Mouse (Mus musculus) kidney, postnatal 0 days (tissue): ENCODE results near the gene Slc2a3. TPM values are rescaled to one million over a fixed set of nuclear protein-coding genes. Genes with fewer than 3 reads are reported as not detected.

Source experiments
- ATAC-seq: fragments of 200-750 bp; cut with Nextera tagmentation; replicated peaks from 2 replicates; pipeline ENCODE4 v1.8.0; 2017; ENCODE audit warnings: low read depth, moderate number of reproducible peaks, moderate TSS enrichment, moderate library complexity; ENCODE audit not compliant: low FRiP score
- DNase-seq: peaks from one replicate; pipeline ENCODE4 v3.0.0-alpha.2; 2016; ENCODE audit warnings: low spot score
- H3K27ac ChIP-seq: fragments of 300-500 bp; sonication (generic); 2 replicates; pipeline ENCODE4 v1.5.1; 2014; ENCODE audit warnings: mild to moderate bottlenecking
- H3K27me3 ChIP-seq: fragments of 300-500 bp; sonication (generic); 2 replicates; pipeline ENCODE4 v1.6.1; 2014; ENCODE audit warnings: low read length, mixed read lengths; ENCODE audit not compliant: insufficient read depth
- H3K36me3 ChIP-seq: fragments of 300-500 bp; sonication (generic); 2 replicates; pipeline ENCODE4 v1.6.1; 2014; ENCODE audit warnings: low read length, mixed read lengths; ENCODE audit not compliant: insufficient read depth
- H3K4me1 ChIP-seq: fragments of 300-500 bp; sonication (generic); replicated peaks from 2 replicates; pipeline ENCODE4 v1.6.1; 2014; ENCODE audit warnings: antibody characterized with exemption, low read length, mixed read lengths; ENCODE audit not compliant: insufficient read depth
- H3K4me2 ChIP-seq: fragments of 300-500 bp; sonication (generic); 2 replicates; pipeline ENCODE4 v1.6.1; 2014; ENCODE audit warnings: mild to moderate bottlenecking, low read length, moderate library complexity, mixed read lengths
- H3K4me3 ChIP-seq: fragments of 300-500 bp; sonication (generic); replicated peaks from 2 replicates; pipeline ENCODE4 v1.5.1; 2014; ENCODE audit warnings: low read depth, low read length
- H3K9ac ChIP-seq: fragments of 300-500 bp; sonication (generic); 2 replicates; pipeline ENCODE4 v1.6.1; 2014; ENCODE audit warnings: low read depth, low read length
- H3K9me3 ChIP-seq: fragments of 300-500 bp; sonication (generic); replicated peaks from 2 replicates; pipeline ENCODE4 v1.6.1; 2016; ENCODE audit warnings: low read length, inconsistent platforms, mixed read lengths
- CTCF ChIP-seq: IDR thresholded peaks from 2 replicates; pipeline ENCODE4 v1.5.1; 2016; ENCODE audit warnings: antibody characterized with exemption, low read depth, mild to moderate bottlenecking, moderate library complexity
- WGBS: fragments of 180-500 bp; shearing (Covaris S2); extraction: QIAGEN DNeasy Blood & Tissue Kit; methylation state at CpG from one replicate; pipeline ENCODE4 v1.1.7; 2014; 5-methylcytosine and 5-hydroxymethylcytosine counted together
- polyA plus RNA-seq: library from polyadenylated mRNA; unstranded; fragments of >200 nt; fragmentation: Nextera tagmentation; extraction: Ambion mirVana; gene quantifications from 2 replicates; pipeline ENCODE4 v1.2.1, GENCODE M21; 2015

The Slc2a3 gene
- polyA plus RNA-seq, 1 experiment from 2014 or later, result 4.1 TPM

DNA sequence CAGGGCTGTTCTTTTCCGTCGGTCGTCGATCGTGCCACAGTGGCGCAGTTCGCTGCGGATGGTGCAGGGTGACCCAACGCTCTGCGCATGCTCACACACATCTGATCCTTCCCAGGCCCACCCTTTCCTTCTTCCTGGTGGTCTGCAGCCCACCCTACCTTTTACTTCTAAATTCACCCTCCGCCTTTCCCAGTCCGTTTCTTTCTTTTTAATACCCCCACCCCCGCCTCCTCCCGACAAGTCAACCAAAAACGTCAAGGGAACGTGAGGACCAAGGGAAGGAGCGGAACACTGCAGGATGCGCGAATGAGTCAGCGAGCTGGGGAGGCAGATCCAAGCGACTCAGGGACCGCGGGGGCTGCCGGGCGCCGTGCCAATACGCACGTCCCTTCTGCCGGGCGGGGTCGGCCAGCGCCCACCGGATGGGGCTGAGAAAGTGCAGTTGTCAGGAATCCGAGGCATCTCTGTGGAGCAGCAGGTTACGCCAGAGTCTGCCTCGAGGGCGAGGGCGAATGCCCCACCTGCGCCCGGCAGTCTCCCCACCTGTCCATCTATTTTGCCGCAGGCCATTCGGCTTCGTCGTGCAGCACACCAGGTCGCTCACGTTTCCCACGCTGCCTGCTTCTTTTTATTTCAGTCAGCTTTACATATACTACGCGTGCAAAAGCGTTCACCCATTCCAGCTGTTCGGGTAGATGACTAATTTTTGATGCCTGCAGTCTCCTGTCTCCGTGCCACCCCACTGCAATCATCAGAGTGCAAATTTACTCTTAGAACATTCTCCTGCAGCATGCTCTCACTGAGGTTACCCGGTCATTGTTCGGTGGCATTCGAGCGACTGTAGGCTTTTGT is 36.8 kb downstream of the Slc2a3 start:
- Histone ChIP-seq H3K27me3 (0 out of 2 replicates have a peak, but pooled peaks cover 6% of the 10 kb centered on the region), H3K36me3 (no peaks in the 10 kb centered on the region), H3K4me2 (peak overlapping the region; percentile 90), H3K9me3 (no peaks in the 10 kb centered on the region), H3K4me3 (peak overlapping the region; percentile 33), H3K4me1 (no peaks in the 10 kb centered on the region), H3K9ac (no peak overlapping the region), H3K27ac (no peak overlapping the region)
- peak; percentile 55; the same call in 1 of the 2 replicates for ATAC-seq
- DNase-seq, result peak; percentile 39
- no peak for TF ChIP-seq CTCF
- under 1% methylated on average over 56 of the region's 56 CpGs for WGBS

DNA sequence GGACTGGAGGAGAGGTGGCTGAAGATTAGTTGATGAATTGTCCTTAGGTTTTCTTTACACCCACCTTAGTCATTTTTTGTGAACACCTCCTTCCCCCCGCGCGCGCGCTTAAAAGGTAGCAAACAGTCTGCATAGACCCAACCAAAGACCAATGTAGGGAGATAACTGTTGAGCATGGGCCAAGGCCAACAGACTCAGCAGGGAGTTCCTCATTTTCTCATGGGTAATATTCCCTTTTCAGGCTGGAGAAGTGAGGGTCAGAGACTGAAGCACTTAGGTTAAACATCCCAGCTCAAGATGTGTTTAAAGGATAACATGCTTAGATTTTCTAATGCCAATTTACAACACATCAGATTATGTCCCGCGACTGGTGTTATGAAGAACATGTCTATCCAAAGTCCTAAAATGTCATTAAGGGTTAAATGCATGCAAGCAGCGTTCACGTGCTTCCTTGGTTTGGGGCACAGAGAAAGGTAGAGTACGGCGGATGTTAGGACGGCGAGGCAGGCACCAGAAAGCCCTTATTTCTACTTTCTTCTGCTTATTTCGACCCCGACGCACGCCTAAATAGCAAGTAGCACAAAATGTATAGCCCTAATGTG is 37.5 kb downstream of the Slc2a3 start:
- H3K9ac ChIP-seq, result no peak overlapping the region
- peak overlapping the region; percentile 90 for H3K4me2 ChIP-seq
- no peak overlapping the region for H3K27ac ChIP-seq
- H3K36me3 ChIP-seq, result no peaks in the 10 kb centered on the region
- no peak for ATAC-seq
- no peak for TF ChIP-seq CTCF
- 0 out of 2 replicates have a peak, but pooled peaks cover 6% of the 10 kb centered on the region for H3K27me3 ChIP-seq
- no peaks in the 10 kb centered on the region for H3K4me1 ChIP-seq
- peak overlapping the region; percentile 33 for H3K4me3 ChIP-seq
- no peak for DNase-seq
- WGBS, result 36% methylated on average over 17 of the region's 17 CpGs
- H3K9me3 ChIP-seq, result no peaks in the 10 kb centered on the region

DNA sequence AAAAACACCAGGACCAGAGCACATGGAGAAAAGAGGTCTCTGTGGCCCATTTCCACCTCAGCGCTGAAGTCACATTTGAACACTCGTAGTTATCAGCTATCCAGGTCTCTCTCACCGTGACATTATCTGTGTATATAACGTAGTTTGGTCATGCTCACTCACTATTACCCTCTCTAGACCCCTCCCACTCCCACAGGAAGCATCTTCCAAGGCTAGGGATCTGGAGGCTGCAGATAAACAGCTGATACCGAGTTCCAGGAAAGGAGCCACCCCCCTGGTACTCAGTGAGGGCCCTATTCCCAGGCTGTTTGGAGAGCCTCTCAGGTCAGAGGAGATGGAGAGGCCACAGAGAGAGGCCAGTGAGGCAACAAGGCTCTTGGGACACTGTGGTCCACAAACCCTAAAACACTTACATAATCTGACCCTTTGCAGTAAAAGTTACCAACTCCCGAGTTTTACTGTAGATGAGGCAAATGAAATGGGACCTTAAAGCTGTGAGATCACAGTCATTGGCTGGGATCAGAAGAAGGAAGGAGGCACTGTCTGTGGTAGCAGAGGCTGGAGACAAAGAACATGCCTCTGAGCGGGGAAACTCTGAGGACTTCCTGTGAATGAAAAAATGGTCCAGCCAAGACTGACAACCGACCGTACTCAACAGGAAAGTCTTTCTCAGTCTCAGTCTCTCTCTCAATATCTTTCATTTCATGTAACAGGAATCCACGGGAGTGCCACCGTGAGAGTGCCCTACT is 38.3 kb downstream of the Slc2a3 start:
- no peak overlapping the region for H3K4me2 ChIP-seq
- H3K9ac ChIP-seq, result no peak overlapping the region
- H3K9me3 ChIP-seq, result no peaks in the 10 kb centered on the region
- no peak overlapping the region for H3K4me3 ChIP-seq
- ATAC-seq (no peak), DNase-seq (no peak)
- H3K36me3 ChIP-seq, result no peaks in the 10 kb centered on the region
- 65% methylated on average over 11 of the region's 11 CpGs for WGBS
- H3K27ac ChIP-seq, result no peak overlapping the region
- H3K27me3 ChIP-seq, result 0 out of 2 replicates have a peak, but pooled peaks cover 6% of the 10 kb centered on the region
- no peak for TF ChIP-seq CTCF
- H3K4me1 ChIP-seq, result no peaks in the 10 kb centered on the region

DNA sequence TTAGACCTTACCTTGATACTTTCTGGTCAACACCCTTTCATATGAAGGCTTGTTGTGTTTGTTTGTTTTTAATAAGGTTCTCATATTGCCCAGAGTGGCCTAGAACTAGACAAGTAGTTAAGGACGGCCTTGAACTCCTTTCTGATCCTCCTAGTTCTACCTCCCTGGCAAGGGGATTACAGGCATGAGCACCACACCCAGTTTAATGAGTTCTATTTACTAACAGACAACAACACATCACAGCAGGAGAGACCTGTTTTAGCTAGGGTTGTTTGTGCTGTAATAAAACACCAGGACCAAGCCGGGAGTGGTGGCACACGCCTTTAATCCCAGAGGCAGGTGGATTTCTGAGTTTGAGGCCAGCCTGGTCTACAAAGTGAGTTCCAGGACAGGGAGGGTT is 39.0 kb downstream of the Slc2a3 start:
- H3K9ac ChIP-seq, result no peak overlapping the region
- no peak for TF ChIP-seq CTCF
- WGBS, result 79% methylated on average over 3 of the region's 3 CpGs
- H3K36me3 ChIP-seq, result no peaks in the 10 kb centered on the region
- H3K9me3 ChIP-seq, result no peaks in the 10 kb centered on the region
- no peak overlapping the region for H3K27ac ChIP-seq
- DNase-seq (no peak), ATAC-seq (no peak)
- no peak overlapping the region for H3K4me2 ChIP-seq
- no peaks in the 10 kb centered on the region for H3K4me1 ChIP-seq
- H3K27me3 ChIP-seq, result 0 out of 2 replicates have a peak, but pooled peaks cover 6% of the 10 kb centered on the region
- no peak overlapping the region for H3K4me3 ChIP-seq

DNA sequence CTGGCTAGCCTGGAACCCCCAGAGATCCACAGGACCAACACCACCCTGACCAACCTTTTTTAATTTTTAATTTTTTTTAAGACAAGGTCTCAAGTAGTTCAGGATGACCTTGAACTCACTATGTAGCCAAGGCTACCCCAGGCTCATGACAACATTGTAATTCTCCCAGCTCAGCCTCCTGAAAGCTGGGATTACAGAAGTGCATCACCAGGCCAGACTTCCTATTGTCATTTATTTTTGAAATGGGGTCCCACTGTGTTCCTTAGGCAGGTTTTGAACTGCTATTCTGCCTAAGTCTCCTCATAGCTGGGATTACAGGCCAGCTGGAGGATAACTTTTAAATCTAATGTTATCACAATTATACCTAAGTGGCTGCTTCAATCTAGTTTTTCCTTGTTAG is 39.5 kb downstream of the Slc2a3 start:
- H3K4me1 ChIP-seq, result no peaks in the 10 kb centered on the region
- no peak for ATAC-seq
- H3K9ac ChIP-seq, result no peak overlapping the region

DNA sequence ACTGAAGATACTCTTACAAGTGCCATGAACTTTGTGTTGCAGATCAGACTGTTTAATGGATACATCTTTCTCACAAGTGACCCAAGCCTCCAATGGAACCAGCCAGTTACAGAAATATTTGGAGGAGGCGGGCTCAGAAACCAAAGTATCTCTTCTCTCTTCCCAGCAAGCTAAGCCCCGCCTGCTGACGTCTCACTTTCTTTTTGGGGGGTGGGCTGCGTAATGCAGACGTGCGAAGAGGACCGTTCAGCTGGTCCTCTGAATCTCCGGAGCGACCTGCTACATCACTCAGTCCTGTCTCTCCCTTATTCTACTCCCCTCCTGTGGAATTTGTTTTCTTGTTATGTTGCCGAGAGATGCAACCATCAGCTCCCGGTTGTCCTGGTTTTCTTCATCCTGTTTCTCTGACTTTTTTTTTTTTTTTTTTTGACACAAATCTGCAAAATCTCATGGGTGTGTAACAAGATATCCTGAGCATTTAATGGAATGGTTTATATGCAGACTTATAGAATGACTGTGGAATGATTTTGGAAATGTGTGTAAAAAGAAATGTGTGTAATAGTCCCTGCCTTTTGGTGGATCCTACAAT is 40.3 kb downstream of the Slc2a3 start:
- Histone ChIP-seq H3K36me3 (no peaks in the 10 kb centered on the region), H3K4me3 (peak overlapping the region; percentile 42), H3K27me3 (0 out of 2 replicates have a peak, but pooled peaks cover 6% of the 10 kb centered on the region), H3K9me3 (no peaks in the 10 kb centered on the region), H3K4me2 (peak overlapping the region; percentile 52), H3K27ac (no peak overlapping the region), H3K4me1 (no peaks in the 10 kb centered on the region), H3K9ac (no peak overlapping the region)
- ATAC-seq, result no peak
- peak; percentile 88 for DNase-seq
- under 1% methylated on average over 11 of the region's 11 CpGs for WGBS
- no peak for TF ChIP-seq CTCF

More for the DNA sequence above, 39.5 kb downstream of the Slc2a3 start:
- Histone ChIP-seq H3K27me3 (0 out of 2 replicates have a peak, but pooled peaks cover 6% of the 10 kb centered on the region), H3K4me3 (no peak overlapping the region), H3K4me2 (no peak overlapping the region), H3K27ac (no peak overlapping the region), H3K9me3 (no peaks in the 10 kb centered on the region), H3K36me3 (no peaks in the 10 kb centered on the region)
- no peak for DNase-seq
- TF ChIP-seq CTCF, result no peak
